Mouse (Mus musculus) R1 (cell line): ENCODE data around the gene Atl2.
A peak's percentile ranks its signal among the peaks of the same experiment; 100 is the strongest.

Experiments used
- DNase-seq: peaks from one replicate; pipeline ENCODE4 v3.0.0-alpha.2; 2018; ENCODE audit warnings: low read depth, low spot score

The Atl2 gene

GRCm38 (mm10) chr17:79824406-79824805 is 71.5 kb downstream of the Atl2 start:
- DNase-seq: no peak

- no peak for DNase-seq
Measured at GRCm38 (mm10) chr17:79818884-79819283, 77.0 kb downstream of the Atl2 start.

- peak; percentile 54 for DNase-seq
Measured at GRCm38 (mm10) chr17:79817995-79818394, 77.9 kb downstream of the Atl2 start.

GRCm38 (mm10) chr17:79817551-79817950 is 78.4 kb downstream of the Atl2 start:
- DNase-seq: no peak

- DNase-seq: no peak
Measured at GRCm38 (mm10) chr17:79816896-79817295, 79.0 kb downstream of the Atl2 start.

GRCm38 (mm10) chr17:79810421-79810820 is 85.5 kb downstream of the Atl2 start:
- no peak for DNase-seq

- no peak for DNase-seq
Measured at GRCm38 (mm10) chr17:79809491-79810316, 86.2 kb downstream of the Atl2 start.

GRCm38 (mm10) chr17:79807237-79807930 is 88.5 kb downstream of the Atl2 start:
- DNase-seq: peak; percentile 87

GRCm38 (mm10) chr17:79804747-79805146 is 91.2 kb downstream of the Atl2 start:
- no peak for DNase-seq

GRCm38 (mm10) chr17:79802056-79802455 is 93.9 kb downstream of the Atl2 start:
- DNase-seq: no peak

GRCm38 (mm10) chr17:79798831-79799230 is 97.1 kb downstream of the Atl2 start:
- DNase-seq: no peak
